Mouse (Mus musculus): ENCODE results near the gene Pnrc1. TPM values are rescaled to one million over a fixed set of nuclear protein-coding genes. Genes with fewer than 3 reads are reported as not detected.

Pnrc1 gene
- polyA plus RNA-seq, 1 experiment from 2014 or later: 72.8 TPM

DNA sequence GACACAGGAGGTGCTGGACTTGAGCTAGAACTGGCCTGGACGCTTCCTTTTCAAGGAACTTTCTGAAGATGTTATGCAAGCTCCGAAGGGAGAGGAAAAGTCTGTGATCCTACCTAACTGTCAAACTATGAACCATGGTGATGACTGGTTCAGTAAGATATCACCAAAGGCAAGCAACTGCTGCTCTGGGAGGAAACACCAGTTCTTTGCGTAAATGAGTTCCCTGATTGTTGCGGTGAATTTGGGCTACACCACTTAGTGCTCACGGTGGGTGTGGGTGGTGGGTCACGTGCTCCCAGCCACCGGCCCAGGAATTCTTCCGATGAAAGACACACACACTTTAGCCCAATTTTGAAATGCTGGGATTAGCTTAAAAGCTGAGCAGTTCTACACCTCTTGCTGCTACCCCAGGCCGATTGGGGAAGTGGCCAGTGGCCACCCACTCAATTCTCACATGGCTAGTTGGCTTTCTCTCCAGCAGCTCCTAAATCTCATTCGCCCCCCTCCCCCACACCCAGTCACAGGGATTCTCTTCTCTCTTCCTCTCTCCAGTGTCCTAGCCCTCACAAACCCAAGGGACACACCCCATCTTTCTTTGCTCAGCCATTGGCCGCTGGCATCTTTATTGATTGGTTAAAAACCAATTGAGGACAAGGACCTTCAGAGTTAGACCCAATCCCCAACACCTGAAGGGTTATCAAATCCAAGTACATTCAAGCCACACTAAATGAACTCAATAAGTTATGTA, 24.8 kb downstream of the Pnrc1 start:
- no peak overlapping the region for H3K27ac ChIP-seq (replicated peaks)
- no peak for ATAC-seq (ENCODE audit: extremely low read depth, insufficient number of reproducible peaks, low FRiP score, low TSS enrichment)
- H3K36me3 ChIP-seq: no peaks in the 10 kb centered on the region
- H3K4me2 ChIP-seq: no peak overlapping the region
- no peak overlapping the region for H3K9ac ChIP-seq
- H3K4me1 ChIP-seq: peaks cover 19% of the 10 kb centered on the region
- no peaks in the 10 kb centered on the region for H3K9me3 ChIP-seq
- H3K4me3 ChIP-seq: no peak overlapping the region
- WGBS: 78% methylated on average over 11 of the region's 11 CpGs
- no peaks in the 10 kb centered on the region for H3K27me3 ChIP-seq (replicated peaks)

DNA sequence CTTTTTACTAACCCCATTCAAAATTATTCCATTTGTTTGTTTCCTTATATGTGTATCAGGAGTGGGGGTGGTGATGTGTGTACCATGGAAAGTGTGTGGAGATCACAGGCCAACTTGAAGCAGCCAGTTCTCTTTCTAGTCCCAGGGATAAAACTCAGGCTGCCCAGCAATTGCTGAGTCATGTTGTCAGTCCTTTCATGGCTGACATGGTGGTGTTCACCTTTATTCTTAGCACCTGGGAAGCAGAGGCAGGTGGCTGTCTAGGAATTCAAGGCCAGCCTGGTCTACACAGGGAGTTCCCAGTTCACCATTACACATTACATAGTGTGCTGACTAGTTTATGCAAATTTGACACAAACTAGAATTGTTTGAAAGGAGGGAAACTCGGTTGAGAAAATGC, 27.1 kb downstream of the Pnrc1 start:
- Histone ChIP-seq H3K4me1 (peaks cover 19% of the 10 kb centered on the region), H3K27me3 (replicated peaks) (no peaks in the 10 kb centered on the region), H3K27ac (replicated peaks) (no peak overlapping the region), H3K9ac (no peak overlapping the region), H3K4me3 (no peak overlapping the region), H3K36me3 (no peaks in the 10 kb centered on the region), H3K9me3 (no peaks in the 10 kb centered on the region), H3K4me2 (no peak overlapping the region)
- WGBS: 75% methylated on average over 1 of the region's 1 CpGs
- ATAC-seq (ENCODE audit: extremely low read depth, insufficient number of reproducible peaks, low FRiP score, low TSS enrichment): no peak

DNA sequence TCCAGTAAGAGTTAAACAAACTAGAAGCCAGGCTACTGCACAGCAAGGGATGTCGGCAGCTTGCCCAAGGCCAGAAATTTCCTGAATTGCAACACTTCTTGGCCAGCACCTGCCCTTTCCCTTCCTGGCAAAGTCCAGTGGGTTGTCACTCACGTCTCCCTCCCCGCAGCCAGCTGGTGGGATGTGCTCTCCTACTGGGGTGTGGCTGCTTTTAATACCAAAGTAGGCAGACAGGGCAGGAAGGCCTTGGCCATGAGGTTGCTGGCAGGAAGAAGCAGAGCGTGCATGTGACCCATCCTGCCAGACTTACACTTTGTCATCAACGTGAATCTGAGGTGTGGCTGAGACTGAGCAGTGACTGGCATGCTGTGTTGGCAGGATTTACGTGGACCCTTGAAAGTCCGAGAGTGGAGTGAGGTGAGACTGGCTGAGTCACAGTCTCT, 28.6 kb downstream of the Pnrc1 start:
- 12% methylated on average over 7 of the region's 7 CpGs for WGBS
- no peak overlapping the region for H3K9ac ChIP-seq

GRCm38 (mm10) chr4:33260311-33260710, 29.7 kb downstream of the Pnrc1 start:
- H3K27ac ChIP-seq (replicated peaks): no peak overlapping the region
- ATAC-seq (ENCODE audit: extremely low read depth, insufficient number of reproducible peaks, low FRiP score, low TSS enrichment): no peak
- H3K36me3 ChIP-seq: no peaks in the 10 kb centered on the region
- H3K27me3 ChIP-seq (replicated peaks): no peaks in the 10 kb centered on the region
- no peak overlapping the region for H3K4me2 ChIP-seq
- no peak overlapping the region for H3K4me3 ChIP-seq
- peaks cover 19% of the 10 kb centered on the region for H3K4me1 ChIP-seq
- no peak overlapping the region for H3K9ac ChIP-seq
- no peaks in the 10 kb centered on the region for H3K9me3 ChIP-seq

More for the DNA sequence above, 28.6 kb downstream of the Pnrc1 start:
- Histone ChIP-seq H3K4me3 (no peak overlapping the region), H3K4me1 (peaks cover 19% of the 10 kb centered on the region), H3K36me3 (no peaks in the 10 kb centered on the region), H3K27ac (replicated peaks) (peak overlapping the region; percentile 82), H3K4me2 (peak overlapping the region; percentile 30), H3K9me3 (no peaks in the 10 kb centered on the region), H3K27me3 (replicated peaks) (no peaks in the 10 kb centered on the region)
- ATAC-seq (ENCODE audit: extremely low read depth, insufficient number of reproducible peaks, low FRiP score, low TSS enrichment): peak; percentile 65; the same call in 1 of the 2 replicates

GRCm38 (mm10) chr4:33257263-33257964, 32.5 kb downstream of the Pnrc1 start:
- no peaks in the 10 kb centered on the region for H3K27me3 ChIP-seq (replicated peaks)
- WGBS: 60% methylated on average over 11 of the region's 11 CpGs
- no peak overlapping the region for H3K4me2 ChIP-seq
- no peak for ATAC-seq (ENCODE audit: extremely low read depth, insufficient number of reproducible peaks, low FRiP score, low TSS enrichment)
- H3K9ac ChIP-seq: no peak overlapping the region
- no peaks in the 10 kb centered on the region for H3K36me3 ChIP-seq
- peaks cover 19% of the 10 kb centered on the region for H3K4me1 ChIP-seq
- no peak overlapping the region for H3K4me3 ChIP-seq
- H3K9me3 ChIP-seq: no peaks in the 10 kb centered on the region
- no peak overlapping the region for H3K27ac ChIP-seq (replicated peaks)

GRCm38 (mm10) chr4:33254706-33255105, 35.3 kb downstream of the Pnrc1 start:
- Histone ChIP-seq H3K27me3 (replicated peaks) (no peaks in the 10 kb centered on the region), H3K9ac (no peak overlapping the region), H3K4me1 (peaks cover 2% of the 10 kb centered on the region; the same call in 1 of the 2 replicates), H3K4me3 (no peak overlapping the region), H3K4me2 (no peak overlapping the region), H3K9me3 (no peaks in the 10 kb centered on the region), H3K36me3 (no peaks in the 10 kb centered on the region), H3K27ac (replicated peaks) (no peak overlapping the region)
- 79% methylated on average over 4 of the region's 4 CpGs for WGBS
- ATAC-seq (ENCODE audit: extremely low read depth, insufficient number of reproducible peaks, low FRiP score, low TSS enrichment): no peak

GRCm38 (mm10) chr4:33250867-33251266, 39.1 kb downstream of the Pnrc1 start:
- no peaks in the 10 kb centered on the region for H3K9me3 ChIP-seq
- H3K9ac ChIP-seq: no peak overlapping the region
- ATAC-seq (ENCODE audit: extremely low read depth, insufficient number of reproducible peaks, low FRiP score, low TSS enrichment): no peak
- H3K4me1 ChIP-seq: peaks cover 19% of the 10 kb centered on the region
- H3K27ac ChIP-seq (replicated peaks): no peak overlapping the region
- H3K4me2 ChIP-seq: no peak overlapping the region
- 71% methylated on average over 2 of the region's 2 CpGs for WGBS
- no peak overlapping the region for H3K4me3 ChIP-seq
- H3K36me3 ChIP-seq: peaks cover 4% of the 10 kb centered on the region
- H3K27me3 ChIP-seq (replicated peaks): no peaks in the 10 kb centered on the region

- Histone ChIP-seq H3K4me1 (peaks cover 29% of the 10 kb centered on the region), H3K27ac (replicated peaks) (no peak overlapping the region), H3K4me3 (no peak overlapping the region), H3K27me3 (replicated peaks) (no peaks in the 10 kb centered on the region), H3K36me3 (peaks cover 15% of the 10 kb centered on the region), H3K9me3 (no peaks in the 10 kb centered on the region), H3K4me2 (peak overlapping the region; percentile 68), H3K9ac (no peak overlapping the region)
- WGBS: 82% methylated on average over 1 of the region's 1 CpGs
- no peak for ATAC-seq (ENCODE audit: extremely low read depth, insufficient number of reproducible peaks, low FRiP score, low TSS enrichment)
These were observed 40.2 kb downstream of the Pnrc1 start for GRCm38 (mm10) chr4:33249716-33250230.

- H3K4me1 ChIP-seq: peaks cover 38% of the 10 kb centered on the region
- H3K4me3 ChIP-seq: peak overlapping the region; percentile 98
- H3K36me3 ChIP-seq: peaks cover 24% of the 10 kb centered on the region
- H3K27me3 ChIP-seq (replicated peaks): no peaks in the 10 kb centered on the region
- peak overlapping the region; percentile 68 for H3K4me2 ChIP-seq
- ATAC-seq (ENCODE audit: extremely low read depth, insufficient number of reproducible peaks, low FRiP score, low TSS enrichment): no peak
- WGBS: 1% methylated on average over 4 of the region's 4 CpGs
- H3K9me3 ChIP-seq: no peaks in the 10 kb centered on the region
- peak overlapping the region; percentile 100 for H3K27ac ChIP-seq (replicated peaks)
- H3K9ac ChIP-seq: peak overlapping the region; percentile 100
These were observed 41.0 kb downstream of the Pnrc1 start for GRCm38 (mm10) chr4:33248915-33249314.

DNA sequence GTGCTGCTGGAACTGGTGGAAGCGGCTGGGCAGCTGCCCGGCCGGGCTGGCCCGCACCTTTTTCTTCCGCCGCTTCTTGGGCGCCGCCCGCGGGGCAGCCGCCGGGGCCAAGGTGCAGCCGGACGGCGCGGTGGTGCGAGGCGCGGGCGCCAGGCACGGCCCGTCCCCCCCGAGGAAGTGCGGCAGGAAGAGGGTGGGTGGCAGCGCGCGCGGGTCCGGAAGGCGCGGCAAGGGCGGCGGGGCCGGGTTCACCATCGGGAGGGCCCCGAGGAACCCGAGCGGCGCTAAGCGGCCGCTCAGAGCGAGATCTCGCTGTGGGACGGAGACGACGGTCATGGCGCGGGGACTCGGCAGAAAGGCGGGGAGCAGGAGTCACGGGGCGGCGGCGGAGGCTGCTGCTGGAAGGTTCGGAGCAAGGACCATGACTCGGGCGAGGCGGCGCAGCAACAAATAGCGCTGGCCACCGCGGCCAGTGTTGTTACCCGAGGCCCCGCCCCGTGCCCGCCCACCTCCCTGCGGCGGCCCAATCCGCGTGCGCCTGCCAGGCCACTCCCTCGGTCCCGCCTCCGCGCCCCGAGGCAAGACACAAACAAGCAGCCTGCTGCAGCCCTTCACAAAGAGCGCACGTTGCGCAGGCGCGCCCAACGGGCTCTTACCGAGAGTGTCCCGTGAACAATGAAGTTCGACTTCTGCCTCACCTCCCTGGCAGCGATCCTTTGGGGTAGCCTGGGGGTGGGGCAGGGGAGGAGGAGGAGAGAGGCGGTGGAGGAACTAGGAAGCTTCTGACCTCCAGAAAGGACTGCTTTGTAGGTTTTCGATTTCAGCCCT, 41.7 kb downstream of the Pnrc1 start:
- ATAC-seq (ENCODE audit: extremely low read depth, insufficient number of reproducible peaks, low FRiP score, low TSS enrichment): peak; percentile 82
- H3K9me3 ChIP-seq: no peaks in the 10 kb centered on the region
- peak overlapping the region; percentile 98 for H3K4me3 ChIP-seq
- WGBS: under 1% methylated on average over 83 of the region's 88 CpGs
- H3K27ac ChIP-seq (replicated peaks): peak overlapping the region; percentile 100
- H3K4me2 ChIP-seq: peak overlapping the region; percentile 68
- H3K27me3 ChIP-seq (replicated peaks): no peaks in the 10 kb centered on the region
- peak overlapping the region; percentile 100 for H3K9ac ChIP-seq
- peaks cover 43% of the 10 kb centered on the region for H3K4me1 ChIP-seq
- H3K36me3 ChIP-seq: peaks cover 30% of the 10 kb centered on the region

DNA sequence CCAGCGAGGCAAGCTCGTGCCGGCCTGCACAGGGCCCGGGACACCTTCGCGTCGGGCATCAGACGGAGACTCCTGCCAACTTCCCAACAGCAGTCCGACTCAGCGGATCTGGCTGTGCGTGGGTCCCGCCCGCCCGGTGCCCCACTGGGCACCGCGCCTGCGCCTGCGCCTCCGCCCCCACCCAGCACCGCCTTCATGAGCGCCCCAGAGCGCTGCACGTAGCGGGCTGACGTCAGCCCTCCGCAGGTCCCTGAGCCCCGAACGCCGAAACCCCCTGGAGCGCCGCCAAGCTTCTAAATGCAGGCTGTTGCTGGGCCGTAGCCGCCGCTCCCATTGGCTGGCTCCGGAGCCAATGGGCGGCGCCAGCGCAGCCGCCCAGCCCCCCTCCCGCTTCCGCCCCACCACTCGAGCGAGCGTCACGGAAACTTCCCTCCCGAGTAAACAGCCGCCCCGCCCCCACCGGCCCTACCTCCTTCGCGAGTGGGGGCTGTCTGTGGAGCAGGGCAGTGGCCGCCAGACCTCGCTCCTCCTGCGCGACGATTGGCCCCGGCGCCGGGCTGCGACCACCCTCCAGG, 42.4 kb downstream of the Pnrc1 start:
- peaks cover 43% of the 10 kb centered on the region for H3K4me1 ChIP-seq
- peak overlapping the region; percentile 98 for H3K4me3 ChIP-seq
- 0% methylated on average over 60 of the region's 60 CpGs for whole genome bisulfite sequencing
- H3K27me3 ChIP-seq (replicated peaks): no peaks in the 10 kb centered on the region
- peaks cover 37% of the 10 kb centered on the region for H3K36me3 ChIP-seq
- peak overlapping the region; percentile 100 for H3K27ac ChIP-seq (replicated peaks)
- ATAC-seq (ENCODE audit: extremely low read depth, insufficient number of reproducible peaks, low FRiP score, low TSS enrichment): peak; percentile 85
- H3K9me3 ChIP-seq: no peaks in the 10 kb centered on the region
- H3K9ac ChIP-seq: peak overlapping the region; percentile 100
- peak overlapping the region; percentile 88 for H3K4me2 ChIP-seq

Data from heart, embryonic 13.5 days (tissue).